Mouse (Mus musculus): ENCODE measurements around the gene Pctp. TPM values are rescaled to one million over a fixed set of nuclear protein-coding genes. Genes with fewer than 3 reads are reported as not detected.

Pctp gene
- polyA plus RNA-seq, 1 experiment from 2014 or later: 0.78 TPM

GRCm38 (mm10) chr11:90025891-90026801, 23.5 kb upstream of the Pctp start:
- no peak overlapping the region for H3K4me2 ChIP-seq (ENCODE audit: low read length)
- no peak overlapping the region for H3K4me3 ChIP-seq (ENCODE audit: low read length)
- 52% methylated on average over 14 of the region's 14 CpGs for WGBS
- H3K9me3 ChIP-seq (ENCODE audit: control insufficient read depth, low read length): no peaks in the 10 kb centered on the region
- no peak for ATAC-seq
- H3K27me3 ChIP-seq (replicated peaks; ENCODE audit: control insufficient read depth, insufficient read depth, low read length): no peaks in the 10 kb centered on the region; the same call in 1 of the 2 replicates
- H3K4me1 ChIP-seq (ENCODE audit: control insufficient read depth, insufficient read depth, low read depth, low read length): peaks cover 4% of the 10 kb centered on the region
- H3K36me3 ChIP-seq (ENCODE audit: control insufficient read depth, insufficient read depth, low read length): no peaks in the 10 kb centered on the region
- H3K27ac ChIP-seq (ENCODE audit: low read depth, low read length): no peak overlapping the region
- no peak overlapping the region for H3K9ac ChIP-seq (ENCODE audit: low read depth, low read length)

GRCm38 (mm10) chr11:90019161-90019560, 16.5 kb upstream of the Pctp start:
- no peak overlapping the region for H3K27ac ChIP-seq (ENCODE audit: low read depth, low read length)
- WGBS: 17% methylated on average over 7 of the region's 7 CpGs
- H3K9ac ChIP-seq (ENCODE audit: low read depth, low read length): no peak overlapping the region
- H3K27me3 ChIP-seq (replicated peaks; ENCODE audit: control insufficient read depth, insufficient read depth, low read length): no peaks in the 10 kb centered on the region
- H3K9me3 ChIP-seq (ENCODE audit: control insufficient read depth, low read length): no peaks in the 10 kb centered on the region
- no peaks in the 10 kb centered on the region for H3K36me3 ChIP-seq (ENCODE audit: control insufficient read depth, insufficient read depth, low read length)
- H3K4me1 ChIP-seq (ENCODE audit: control insufficient read depth, insufficient read depth, low read depth, low read length): no peaks in the 10 kb centered on the region
- ATAC-seq: no peak
- H3K4me3 ChIP-seq (ENCODE audit: low read length): no peak overlapping the region
- no peak overlapping the region for H3K4me2 ChIP-seq (ENCODE audit: low read length)

GRCm38 (mm10) chr11:90015281-90015680, 12.6 kb upstream of the Pctp start:
- Histone ChIP-seq H3K4me1 (ENCODE audit: control insufficient read depth, insufficient read depth, low read depth, low read length) (no peaks in the 10 kb centered on the region), H3K36me3 (ENCODE audit: control insufficient read depth, insufficient read depth, low read length) (no peaks in the 10 kb centered on the region), H3K27ac (ENCODE audit: low read depth, low read length) (no peak overlapping the region), H3K9me3 (ENCODE audit: control insufficient read depth, low read length) (no peaks in the 10 kb centered on the region), H3K27me3 (replicated peaks; ENCODE audit: control insufficient read depth, insufficient read depth, low read length) (no peaks in the 10 kb centered on the region), H3K4me2 (ENCODE audit: low read length) (no peak overlapping the region), H3K9ac (ENCODE audit: low read depth, low read length) (no peak overlapping the region), H3K4me3 (ENCODE audit: low read length) (no peak overlapping the region)
- no peak for ATAC-seq
- WGBS: 70% methylated on average over 7 of the region's 7 CpGs

- no peaks in the 10 kb centered on the region for H3K27me3 ChIP-seq (replicated peaks; ENCODE audit: control insufficient read depth, insufficient read depth, low read length)
- no peak overlapping the region for H3K9ac ChIP-seq (ENCODE audit: low read depth, low read length)
- no peaks in the 10 kb centered on the region for H3K4me1 ChIP-seq (ENCODE audit: control insufficient read depth, insufficient read depth, low read depth, low read length)
- no peak overlapping the region for H3K4me2 ChIP-seq (ENCODE audit: low read length)
- no peaks in the 10 kb centered on the region for H3K36me3 ChIP-seq (ENCODE audit: control insufficient read depth, insufficient read depth, low read length)
- 88% methylated on average over 6 of the region's 6 CpGs for WGBS
- H3K4me3 ChIP-seq (ENCODE audit: low read length): no peak overlapping the region
- ATAC-seq: no peak
- H3K9me3 ChIP-seq (ENCODE audit: control insufficient read depth, low read length): no peaks in the 10 kb centered on the region
- H3K27ac ChIP-seq (ENCODE audit: low read depth, low read length): no peak overlapping the region
These were observed 11.0 kb upstream of the Pctp start for GRCm38 (mm10) chr11:90013657-90014056.

GRCm38 (mm10) chr11:90007791-90008531, 5.3 kb upstream of the Pctp start:
- no peaks in the 10 kb centered on the region for H3K36me3 ChIP-seq (ENCODE audit: control insufficient read depth, insufficient read depth, low read length)
- H3K9ac ChIP-seq (ENCODE audit: low read depth, low read length): no peak overlapping the region
- H3K4me3 ChIP-seq (ENCODE audit: low read length): no peak overlapping the region
- H3K9me3 ChIP-seq (ENCODE audit: control insufficient read depth, low read length): no peaks in the 10 kb centered on the region
- H3K4me2 ChIP-seq (ENCODE audit: low read length): no peak overlapping the region
- H3K4me1 ChIP-seq (ENCODE audit: control insufficient read depth, insufficient read depth, low read depth, low read length): no peaks in the 10 kb centered on the region
- 40% methylated on average over 7 of the region's 7 CpGs for whole genome bisulfite sequencing
- ATAC-seq: no peak
- no peak overlapping the region for H3K27ac ChIP-seq (ENCODE audit: low read depth, low read length)
- H3K27me3 ChIP-seq (replicated peaks; ENCODE audit: control insufficient read depth, insufficient read depth, low read length): no peaks in the 10 kb centered on the region

- Histone ChIP-seq H3K27me3 (replicated peaks; ENCODE audit: control insufficient read depth, insufficient read depth, low read length) (no peaks in the 10 kb centered on the region), H3K9me3 (ENCODE audit: control insufficient read depth, low read length) (no peaks in the 10 kb centered on the region), H3K36me3 (ENCODE audit: control insufficient read depth, insufficient read depth, low read length) (no peaks in the 10 kb centered on the region), H3K4me1 (ENCODE audit: control insufficient read depth, insufficient read depth, low read depth, low read length) (peaks cover 6% of the 10 kb centered on the region), H3K27ac (ENCODE audit: low read depth, low read length) (no peak overlapping the region), H3K4me3 (ENCODE audit: low read length) (no peak overlapping the region), H3K9ac (ENCODE audit: low read depth, low read length) (no peak overlapping the region), H3K4me2 (ENCODE audit: low read length) (no peak overlapping the region)
- ATAC-seq: no peak
- 84% methylated on average over 4 of the region's 4 CpGs for WGBS
These were observed 3.4 kb upstream of the Pctp start for GRCm38 (mm10) chr11:90006111-90006510.

DNA sequence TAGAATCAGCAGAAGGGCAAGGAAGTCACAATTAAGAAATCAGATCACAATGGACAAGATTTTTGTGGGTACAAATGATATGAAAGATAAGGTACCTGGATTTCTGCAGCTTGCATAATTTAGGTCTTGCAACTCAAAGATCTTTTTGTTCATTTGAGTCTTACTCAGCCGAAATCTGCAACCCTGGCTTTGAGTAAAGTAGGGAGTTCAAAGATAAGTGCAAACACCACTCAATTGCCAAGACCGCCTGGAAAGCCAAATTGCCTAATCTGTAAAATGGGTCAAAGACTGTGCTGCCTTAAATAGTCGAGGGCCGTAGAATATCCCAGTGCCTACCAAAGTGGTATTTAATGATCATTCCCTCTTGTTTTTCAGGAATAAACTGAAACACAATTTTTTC, 692 bp upstream of the Pctp start:
- 94% methylated on average over 4 of the region's 4 CpGs for WGBS
- H3K4me2 ChIP-seq (ENCODE audit: low read length): no peak overlapping the region
- no peaks in the 10 kb centered on the region for H3K36me3 ChIP-seq (ENCODE audit: control insufficient read depth, insufficient read depth, low read length)
- H3K4me1 ChIP-seq (ENCODE audit: control insufficient read depth, insufficient read depth, low read depth, low read length): peaks cover 6% of the 10 kb centered on the region
- no peak for ATAC-seq
- H3K9ac ChIP-seq (ENCODE audit: low read depth, low read length): no peak overlapping the region
- no peaks in the 10 kb centered on the region for H3K9me3 ChIP-seq (ENCODE audit: control insufficient read depth, low read length)
- no peak overlapping the region for H3K27ac ChIP-seq (ENCODE audit: low read depth, low read length)
- no peaks in the 10 kb centered on the region for H3K27me3 ChIP-seq (replicated peaks; ENCODE audit: control insufficient read depth, insufficient read depth, low read length)
- no peak overlapping the region for H3K4me3 ChIP-seq (ENCODE audit: low read length)

DNA sequence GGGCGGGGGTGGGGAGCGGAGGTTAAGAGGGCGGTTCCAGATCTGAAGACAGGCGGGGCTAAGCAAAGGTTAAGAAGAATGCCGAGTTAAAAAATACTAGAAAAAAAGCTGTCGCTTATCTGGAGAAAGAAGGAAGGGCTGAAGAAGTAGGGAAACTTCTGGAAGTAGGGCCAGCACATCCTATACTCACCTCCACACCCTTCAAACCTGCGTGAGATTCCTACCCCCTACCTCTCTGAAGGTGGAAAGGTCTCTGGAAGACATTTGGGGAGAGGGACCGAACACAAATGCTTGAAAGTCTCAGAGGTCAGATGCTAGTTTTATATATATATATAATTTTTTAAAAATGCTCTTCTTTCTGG, 274 bp upstream of the Pctp start:
- 8% methylated on average over 8 of the region's 8 CpGs for WGBS
- no peak for ATAC-seq

More for the DNA sequence above, 274 bp upstream of the Pctp start:
- peaks cover 6% of the 10 kb centered on the region for H3K4me1 ChIP-seq (ENCODE audit: control insufficient read depth, insufficient read depth, low read depth, low read length)
- H3K27me3 ChIP-seq (replicated peaks; ENCODE audit: control insufficient read depth, insufficient read depth, low read length): no peaks in the 10 kb centered on the region
- H3K27ac ChIP-seq (ENCODE audit: low read depth, low read length): no peak overlapping the region
- H3K4me3 ChIP-seq (ENCODE audit: low read length): peak overlapping the region; percentile 53
- H3K9me3 ChIP-seq (ENCODE audit: control insufficient read depth, low read length): no peaks in the 10 kb centered on the region
- H3K9ac ChIP-seq (ENCODE audit: low read depth, low read length): peak overlapping the region; percentile 66
- H3K4me2 ChIP-seq (ENCODE audit: low read length): peak overlapping the region; percentile 88
- H3K36me3 ChIP-seq (ENCODE audit: control insufficient read depth, insufficient read depth, low read length): no peaks in the 10 kb centered on the region
